Mouse (Mus musculus) embryonic fibroblast, embryonic 13.5 days (primary cell): ENCODE measurements around the gene Itgb5.

Source experiments
- CTCF ChIP-seq: IDR thresholded peaks from 2 replicates; pipeline ENCODE4 v1.5.1; 2011; ENCODE audit warnings: mild to moderate bottlenecking, control low read depth, low read length, moderate library complexity, borderline replicate concordance; ENCODE audit not compliant: insufficient read depth
- POLR2A ChIP-seq: IDR thresholded peaks from 2 replicates; pipeline ENCODE4 v1.6.1; 2011; ENCODE audit warnings: low read depth, mild to moderate bottlenecking, control low read depth, low read length, moderate library complexity

DNA sequence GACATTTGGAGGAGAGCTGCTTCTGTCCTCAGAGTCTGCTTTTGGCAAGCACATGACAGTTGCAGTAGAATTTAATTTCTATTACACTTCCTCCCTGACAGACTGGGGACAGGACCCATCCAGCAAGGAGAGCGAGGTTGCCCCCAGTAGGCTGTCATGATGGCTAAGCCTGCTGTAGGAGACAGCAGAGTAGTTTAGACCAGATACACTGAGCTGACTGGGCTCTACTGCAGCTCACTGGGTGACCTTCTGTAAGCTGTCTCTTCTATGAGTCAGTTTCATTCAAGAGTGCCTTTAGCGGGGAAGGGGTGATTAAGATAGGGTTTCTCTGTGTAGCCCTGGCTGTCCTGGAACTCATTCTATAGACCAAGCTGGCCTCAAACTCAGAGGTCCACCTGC lies 109.7 kb downstream of the Itgb5 start:
- TF ChIP-seq CTCF (no peak), POLR2A (no peak)
